Mouse (Mus musculus) CD4-positive, CD25-positive, alpha-beta regulatory T cell, adult 4 months (primary cell): ENCODE measurements around the gene Pde1b. TPM values are rescaled to one million over a fixed set of nuclear protein-coding genes. Genes with fewer than 3 reads are reported as not detected.

Experiments
- ATAC-seq: one replicate; pipeline ENCODE4 v1.8.0; 2017
- polyA plus RNA-seq, 2 experiments: library from polyadenylated mRNA; unstranded; fragments of 100-300 nt; shearing (Covaris generic); gene quantifications; one replicate each; pipeline ENCODE4 v1.2.1; 2017

The Pde1b gene
- polyA plus RNA-seq, 2 experiments from 2014 or later = 2.6 to 3.8 TPM

DNA sequence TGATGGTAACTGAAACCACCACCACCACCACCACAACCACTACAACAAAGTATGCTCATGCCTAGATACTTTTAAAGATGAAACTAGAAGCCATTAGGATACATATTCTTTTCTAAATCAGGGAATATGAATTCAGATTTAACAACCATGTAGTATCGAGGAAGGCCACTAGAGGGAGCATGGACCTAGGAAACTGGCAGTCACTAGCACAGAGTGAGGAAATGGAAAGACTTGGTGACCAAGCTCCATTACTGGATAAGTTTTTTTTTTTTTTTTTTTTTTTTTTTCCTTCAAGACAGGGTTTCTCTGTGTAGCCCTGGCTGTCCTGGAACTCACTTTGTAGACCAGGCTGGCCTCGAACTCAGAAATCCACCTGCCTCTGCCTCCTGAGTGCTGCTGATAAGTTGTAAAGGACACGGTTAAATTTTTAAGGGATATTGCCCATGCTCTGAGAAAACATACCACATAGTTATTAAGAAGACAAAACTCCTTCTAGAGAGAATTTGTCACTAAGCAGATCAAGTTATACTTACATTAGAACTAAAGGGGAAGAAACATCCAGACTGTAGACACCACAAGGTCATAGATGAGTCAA, 49.4 kb downstream of the Pde1b start:
- ATAC-seq = peak; percentile 45

DNA sequence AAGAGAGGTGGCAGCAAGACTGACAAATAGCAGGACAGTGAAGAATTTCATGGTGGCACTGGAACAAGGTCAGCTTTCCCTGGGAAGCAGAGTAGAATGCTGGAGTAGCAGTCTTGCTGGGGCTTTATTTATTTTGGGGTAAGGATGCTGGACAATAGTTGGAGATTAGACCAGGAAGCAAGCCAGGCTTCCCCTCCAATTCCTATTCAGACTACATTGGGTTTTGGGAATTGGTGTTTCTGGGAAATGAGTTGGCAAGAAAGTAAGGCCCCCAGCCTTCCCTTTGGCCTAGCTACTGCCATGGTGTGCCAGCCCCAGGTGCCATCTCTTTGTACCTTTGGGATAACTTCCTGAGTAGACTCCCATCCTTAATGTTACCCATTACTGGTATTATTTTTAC, 62.1 kb downstream of the Pde1b start, which contains the start of gene Glycam1:
Gene Glycam1 (minus strand): TSS at position 101 of the 400 bp plus-strand sequence.
- ATAC-seq = no peak

Other genes starting within 250 kb of the Pde1b start
- under 1 TPM; 0.34 to 0.84 TPM for gene Nfe2, start 244.6 kb upstream of the Pde1b start, polyA plus RNA-seq
- 100 to 1,000 TPM; 213 to 244 TPM for gene Copz1, start 230.3 kb upstream of the Pde1b start, polyA plus RNA-seq
- gene Gpr84, start 192.4 kb upstream of the Pde1b start, polyA plus RNA-seq = not detected
- not detected for gene Zfp385a, start 162.9 kb upstream of the Pde1b start, polyA plus RNA-seq
- 1 to 10 TPM; 1.9 to 3.8 TPM for gene Itga5, start 136.3 kb upstream of the Pde1b start, polyA plus RNA-seq
- gene Gtsf1, start 72.6 kb upstream of the Pde1b start, polyA plus RNA-seq = not detected
- gene Gtsf2, start 54.6 kb upstream of the Pde1b start, polyA plus RNA-seq = not detected
- 100 to 1,000 TPM in 1 of 2 experiments, 10 to 100 TPM in 1; 95.5 to 155 TPM for gene Nckap1l, start 49.2 kb upstream of the Pde1b start, polyA plus RNA-seq
- gene Ppp1r1a, start 35.0 kb downstream of the Pde1b start, polyA plus RNA-seq = not detected
- not detected for gene Glycam1, start 62.0 kb downstream of the Pde1b start, polyA plus RNA-seq